28 mouse cellular contexts compared by ENCODE assay signal in the genomic region with DNA sequence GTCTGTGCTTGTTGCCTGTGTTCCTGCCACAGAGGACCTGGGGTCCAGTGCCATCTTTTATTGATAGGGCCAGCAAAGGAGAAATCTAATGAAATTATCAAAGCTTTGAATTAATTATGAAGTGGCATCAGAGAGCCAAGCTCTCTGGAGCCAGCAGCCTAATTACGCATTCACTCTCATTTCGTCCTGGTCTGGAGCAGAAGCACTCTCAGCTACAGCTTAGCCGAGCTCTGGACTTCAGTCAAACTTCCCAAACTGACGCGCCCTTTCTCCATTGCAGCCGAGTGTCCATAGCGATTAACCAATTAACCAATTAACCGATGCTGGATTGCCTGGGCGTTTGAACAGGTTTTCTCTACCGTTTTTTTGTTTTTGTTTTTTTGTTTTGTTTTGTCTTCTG.
DNase-seq lines count a peak whose midpoint lies in the region; ATAC-seq and TF ChIP-seq lines count a peak whose summit lies in the region.
"Had no signal": no experiment of that assay in that cellular context is flagged by ENCODE, and none has a peak within 500 bp of the region (broad histone marks: within the 10 kb centered on the region; RNA-seq: fewer than 3 reads in every experiment).

No protein-coding gene starts in this region.

- no peaks in the 10 kb centered on the region for H3K27me3 ChIP-seq in forebrain, embryonic 14.5 days (replicated peaks; ENCODE audit: control insufficient read depth, insufficient read depth, low read length)
- no peaks in the 10 kb centered on the region for H3K27me3 ChIP-seq in forebrain, embryonic 10.5 days (ENCODE audit: poor library complexity, severe bottlenecking)
- no peaks in the 10 kb centered on the region for H3K27me3 ChIP-seq in hindbrain, embryonic 13.5 days
- no peaks in the 10 kb centered on the region for H3K27me3 ChIP-seq in hindbrain, embryonic 14.5 days (ENCODE audit: control insufficient read depth, insufficient read depth, low read length)
- no peaks in the 10 kb centered on the region for H3K27me3 ChIP-seq in midbrain, embryonic 14.5 days (ENCODE audit: control insufficient read depth, insufficient read depth, low read length)
- no peaks in the 10 kb centered on the region for H3K27me3 ChIP-seq in midbrain, embryonic 16.5 days (ENCODE audit: control insufficient read depth, insufficient read depth, low read depth, low read length)
- no peaks in the 10 kb centered on the region for H3K27me3 ChIP-seq in hindbrain, postnatal 0 days (ENCODE audit: insufficient read depth, low read length)
- H3K27me3 ChIP-seq: forebrain, embryonic 15.5 days; heart, embryonic 13.5 days; hindbrain, embryonic 15.5 days; kidney, embryonic 15.5 days; limb, embryonic 12.5 days; liver, embryonic 15.5 days had no signal

- no peaks in the 10 kb centered on the region for H3K36me3 ChIP-seq in forebrain, embryonic 14.5 days (ENCODE audit: control insufficient read depth, insufficient read depth, low read length)
- H3K36me3 ChIP-seq in forebrain, embryonic 10.5 days (replicated peaks): no peaks in the 10 kb centered on the region
- H3K36me3 ChIP-seq in hindbrain, embryonic 13.5 days: no peaks in the 10 kb centered on the region
- no peaks in the 10 kb centered on the region for H3K36me3 ChIP-seq in hindbrain, embryonic 14.5 days (replicated peaks; ENCODE audit: control insufficient read depth, insufficient read depth)
- no peaks in the 10 kb centered on the region for H3K36me3 ChIP-seq in midbrain, embryonic 14.5 days (ENCODE audit: control insufficient read depth, insufficient read depth, low read length)
- no peaks in the 10 kb centered on the region for H3K36me3 ChIP-seq in midbrain, embryonic 16.5 days (ENCODE audit: control insufficient read depth, insufficient read depth, low read length)
- H3K36me3 ChIP-seq in hindbrain, postnatal 0 days (ENCODE audit: insufficient read depth, low read length): no peaks in the 10 kb centered on the region
- H3K36me3 ChIP-seq: forebrain, embryonic 15.5 days; hindbrain, embryonic 15.5 days; kidney, embryonic 15.5 days; limb, embryonic 12.5 days; liver, embryonic 15.5 days had no signal

- peak; percentile 42 for DNase-seq in forebrain, embryonic 14.5 days (ENCODE audit: low spot score)
- no peak for DNase-seq in forebrain, embryonic 10.5 days (ENCODE audit: extremely low spot score, low spot score)
- no peak for DNase-seq in hindbrain, embryonic 14.5 days (ENCODE audit: low spot score)
- no peak for DNase-seq in midbrain, embryonic 14.5 days
- DNase-seq in hindbrain, postnatal 0 days (ENCODE audit: low spot score): peak; percentile 25
- no peak for DNase-seq in urinary bladder, postnatal 36 days (ENCODE audit: low spot score in 2 of 2)
- DNase-seq: adrenal gland, postnatal 14 days; cerebellum, adult 11-12 months; heart, postnatal 10 days; kidney, postnatal 25 days; lung, embryonic 14.5 days; lung, postnatal 14 days; right cerebral cortex, adult 18-20 months; spleen, adult 18-20 months; thymus, postnatal 25 days had no signal

- no peak overlapping the region for H3K9ac ChIP-seq in forebrain, embryonic 14.5 days (ENCODE audit: low read length)
- H3K9ac ChIP-seq in hindbrain, embryonic 13.5 days: no peak overlapping the region
- H3K9ac ChIP-seq in hindbrain, embryonic 14.5 days: no peak overlapping the region
- H3K9ac ChIP-seq in midbrain, embryonic 14.5 days (replicated peaks; ENCODE audit: low read length): no peak overlapping the region
- no peak overlapping the region for H3K9ac ChIP-seq in midbrain, embryonic 16.5 days (ENCODE audit: low read depth, low read length)
- H3K9ac ChIP-seq in hindbrain, postnatal 0 days (replicated peaks; ENCODE audit: low read length): no peak overlapping the region
- H3K9ac ChIP-seq: forebrain, embryonic 15.5 days; heart, embryonic 13.5 days; hindbrain, embryonic 15.5 days; kidney, embryonic 15.5 days; limb, embryonic 12.5 days; liver, embryonic 15.5 days; lung, embryonic 14.5 days had no signal

- no peaks in the 10 kb centered on the region for H3K9me3 ChIP-seq in forebrain, embryonic 14.5 days (replicated peaks; ENCODE audit: control insufficient read depth, low read length)
- no peaks in the 10 kb centered on the region for H3K9me3 ChIP-seq in forebrain, embryonic 10.5 days
- no peaks in the 10 kb centered on the region for H3K9me3 ChIP-seq in hindbrain, embryonic 13.5 days
- H3K9me3 ChIP-seq in hindbrain, embryonic 14.5 days (ENCODE audit: control insufficient read depth, low read length): no peaks in the 10 kb centered on the region
- no peaks in the 10 kb centered on the region for H3K9me3 ChIP-seq in midbrain, embryonic 14.5 days (ENCODE audit: control insufficient read depth, low read length)
- no peaks in the 10 kb centered on the region for H3K9me3 ChIP-seq in midbrain, embryonic 16.5 days (replicated peaks; ENCODE audit: control insufficient read depth, low read length, poor library complexity, severe bottlenecking)
- no peaks in the 10 kb centered on the region for H3K9me3 ChIP-seq in hindbrain, postnatal 0 days (ENCODE audit: low read length)
- H3K9me3 ChIP-seq: forebrain, embryonic 15.5 days; heart, embryonic 13.5 days; hindbrain, embryonic 15.5 days; kidney, embryonic 15.5 days; limb, embryonic 12.5 days; liver, embryonic 15.5 days had no signal

- no peak for TF ChIP-seq CTCF in hindbrain, postnatal 0 days (IDR thresholded peaks at IDR 0.05; ENCODE audit: low read depth)

- H3K4me1 ChIP-seq in forebrain, embryonic 14.5 days (ENCODE audit: control insufficient read depth, insufficient read depth, low read length): peaks cover 9% of the 10 kb centered on the region
- H3K4me1 ChIP-seq in forebrain, embryonic 10.5 days: peaks cover 26% of the 10 kb centered on the region
- H3K4me1 ChIP-seq in hindbrain, embryonic 13.5 days (replicated peaks): peaks cover 21% of the 10 kb centered on the region
- no peaks in the 10 kb centered on the region for H3K4me1 ChIP-seq in hindbrain, embryonic 14.5 days (replicated peaks; ENCODE audit: control insufficient read depth, insufficient read depth, low read length)
- peaks cover 11% of the 10 kb centered on the region for H3K4me1 ChIP-seq in midbrain, embryonic 14.5 days (ENCODE audit: control insufficient read depth, insufficient read depth, low read length)
- peaks cover 2% of the 10 kb centered on the region for H3K4me1 ChIP-seq in midbrain, embryonic 16.5 days (ENCODE audit: control insufficient read depth, insufficient read depth, low read length)
- H3K4me1 ChIP-seq in hindbrain, postnatal 0 days (ENCODE audit: insufficient read depth, low read length): no peaks in the 10 kb centered on the region
- H3K4me1 ChIP-seq: liver, embryonic 15.5 days had no signal

- ATAC-seq in forebrain, embryonic 14.5 days: peak; percentile 32; the same call in 1 of the 2 replicates
- ATAC-seq in hindbrain, embryonic 13.5 days (ENCODE audit: low FRiP score): no peak
- ATAC-seq in hindbrain, embryonic 14.5 days (ENCODE audit: low FRiP score): no peak
- no peak for ATAC-seq in midbrain, embryonic 14.5 days (ENCODE audit: low FRiP score, low TSS enrichment)
- ATAC-seq in midbrain, embryonic 16.5 days: no peak
- no peak for ATAC-seq in hindbrain, postnatal 0 days
- ATAC-seq: forebrain, embryonic 15.5 days; intestine, embryonic 16.5 days had no signal

- 11% methylated on average over 10 of the region's 10 CpGs for WGBS in forebrain, embryonic 14.5 days
- 25% methylated on average over 10 of the region's 10 CpGs for WGBS in forebrain, embryonic 10.5 days
- WGBS in hindbrain, embryonic 13.5 days: 23% methylated on average over 10 of the region's 10 CpGs
- WGBS in hindbrain, embryonic 14.5 days: 30% methylated on average over 10 of the region's 10 CpGs
- 30% methylated on average over 10 of the region's 10 CpGs for WGBS in midbrain, embryonic 14.5 days
- WGBS in midbrain, embryonic 16.5 days: 30% methylated on average over 10 of the region's 10 CpGs
- 20% methylated on average over 10 of the region's 10 CpGs for WGBS in hindbrain, postnatal 0 days

- no peak overlapping the region for H3K4me3 ChIP-seq in forebrain, embryonic 14.5 days (ENCODE audit: low read depth, low read length)
- no peak overlapping the region for H3K4me3 ChIP-seq in forebrain, embryonic 10.5 days
- H3K4me3 ChIP-seq in hindbrain, embryonic 13.5 days: no peak overlapping the region
- H3K4me3 ChIP-seq in hindbrain, embryonic 14.5 days (replicated peaks; ENCODE audit: low read length): no peak overlapping the region
- no peak overlapping the region for H3K4me3 ChIP-seq in midbrain, embryonic 14.5 days (replicated peaks; ENCODE audit: low read depth, low read length)
- H3K4me3 ChIP-seq in midbrain, embryonic 16.5 days (ENCODE audit: low read depth, low read length): no peak overlapping the region
- no peak overlapping the region for H3K4me3 ChIP-seq in hindbrain, postnatal 0 days (ENCODE audit: low read length)
- H3K4me3 ChIP-seq: erythroblast, embryonic 14.5 days; forebrain, embryonic 15.5 days; heart, embryonic 13.5 days; hindbrain, embryonic 15.5 days; kidney, embryonic 15.5 days; layer of hippocampus, adult 2 months; left cerebral cortex, adult 2 months; limb, embryonic 12.5 days; liver, embryonic 15.5 days; myocyte had no signal

- H3K4me2 ChIP-seq in forebrain, embryonic 14.5 days (ENCODE audit: low read length): no peak overlapping the region; the same call in 1 of the 2 replicates
- H3K4me2 ChIP-seq in hindbrain, embryonic 13.5 days: no peak overlapping the region
- no peak overlapping the region for H3K4me2 ChIP-seq in hindbrain, embryonic 14.5 days (replicated peaks)
- 0 out of 2 replicates have a peak overlapping the region, but pooled peaks have one; percentile 3 for H3K4me2 ChIP-seq in midbrain, embryonic 14.5 days (ENCODE audit: low read length)
- H3K4me2 ChIP-seq in midbrain, embryonic 16.5 days (ENCODE audit: low read length): no peak overlapping the region
- 0 out of 2 replicates have a peak overlapping the region, but pooled peaks have one; percentile 4 for H3K4me2 ChIP-seq in hindbrain, postnatal 0 days (ENCODE audit: low read depth, low read length)
- H3K4me2 ChIP-seq: forebrain, embryonic 15.5 days; heart, embryonic 13.5 days; hindbrain, embryonic 15.5 days; kidney, embryonic 15.5 days; limb, embryonic 12.5 days; liver, embryonic 15.5 days; lung, embryonic 14.5 days had no signal

- no peak overlapping the region for H3K27ac ChIP-seq in forebrain, embryonic 14.5 days (ENCODE audit: low read depth, low read length)
- H3K27ac ChIP-seq in forebrain, embryonic 10.5 days: no peak overlapping the region
- 0 out of 2 replicates have a peak overlapping the region, but pooled peaks have one; percentile 20 for H3K27ac ChIP-seq in hindbrain, embryonic 13.5 days
- H3K27ac ChIP-seq in hindbrain, embryonic 14.5 days: no peak overlapping the region
- H3K27ac ChIP-seq in midbrain, embryonic 14.5 days (replicated peaks; ENCODE audit: low read depth, low read length): 0 out of 2 replicates have a peak overlapping the region, but pooled peaks have one; percentile 0
- no peak overlapping the region for H3K27ac ChIP-seq in midbrain, embryonic 16.5 days (ENCODE audit: low read length)
- H3K27ac ChIP-seq in hindbrain, postnatal 0 days: no peak overlapping the region
- H3K27ac ChIP-seq: forebrain, embryonic 15.5 days; heart, embryonic 13.5 days; hindbrain, embryonic 15.5 days; kidney, embryonic 15.5 days; layer of hippocampus, adult 2 months; left cerebral cortex, adult 2 months; limb, embryonic 12.5 days; liver, embryonic 15.5 days had no signal

Comparison
In these comparisons a context has a peak if more than half of its experiments do, and no peak if none do; other contexts are left out.
1. DNase-seq: peak in forebrain, embryonic 14.5 days (single experiment) and hindbrain, postnatal 0 days (single experiment); none in forebrain, embryonic 10.5 days (single experiment), hindbrain, embryonic 14.5 days (single experiment), midbrain, embryonic 14.5 days (single experiment) and urinary bladder, postnatal 36 days (0 of 2).
2. H3K27ac ChIP-seq: peak in hindbrain, embryonic 13.5 days (single experiment) and midbrain, embryonic 14.5 days (single experiment); none in forebrain, embryonic 14.5 days (single experiment), forebrain, embryonic 10.5 days (single experiment), hindbrain, embryonic 14.5 days (single experiment), midbrain, embryonic 16.5 days (single experiment) and hindbrain, postnatal 0 days (single experiment).
3. H3K4me2 ChIP-seq: peak in midbrain, embryonic 14.5 days (single experiment) and hindbrain, postnatal 0 days (single experiment); none in forebrain, embryonic 14.5 days (single experiment), hindbrain, embryonic 13.5 days (single experiment), hindbrain, embryonic 14.5 days (single experiment) and midbrain, embryonic 16.5 days (single experiment).